Mouse (Mus musculus) kidney, adult 2 months (tissue): ENCODE measurements around the gene Psrc1. TPM values are rescaled to one million over a fixed set of nuclear protein-coding genes. Genes with fewer than 3 reads are reported as not detected.

Experiments
- DNase-seq: peaks from one replicate; pipeline ENCODE4 v3.0.0; 2021
- H3K27ac ChIP-seq: fragments of 200-500 bp; 2 replicates; pipeline ENCODE4 v1.5.1; 2012; ENCODE audit warnings: low read depth, low read length, control low read depth, inconsistent platforms; ENCODE audit not compliant: insufficient read depth
- H3K27me3 ChIP-seq: fragments of 200-500 bp; replicated peaks from 2 replicates; pipeline ENCODE4 v1.6.1; 2012; ENCODE audit warnings: mild to moderate bottlenecking, moderate library complexity, low read length, inconsistent platforms; ENCODE audit not compliant: control insufficient read depth, insufficient read depth
- H3K36me3 ChIP-seq: fragments of 200-500 bp; 2 replicates; pipeline ENCODE4 v1.6.1; 2012; ENCODE audit warnings: mild to moderate bottlenecking, moderate library complexity, low read length, inconsistent platforms; ENCODE audit not compliant: control insufficient read depth, insufficient read depth
- H3K4me1 ChIP-seq: fragments of 200-500 bp; 2 replicates; pipeline ENCODE4 v1.6.1; 2011; ENCODE audit warnings: low read length; ENCODE audit not compliant: control insufficient read depth, insufficient read depth
- H3K4me3 ChIP-seq: fragments of 200-500 bp; 2 replicates; pipeline ENCODE4 v1.5.1; 2011; ENCODE audit warnings: mild to moderate bottlenecking, low read depth, low read length, control low read depth; ENCODE audit not compliant: insufficient read depth
- CTCF ChIP-seq: fragments of 200-500 bp; conservative IDR thresholded peaks from 2 replicates; pipeline ENCODE4 v1.5.1; 2011; ENCODE audit warnings: low read depth, mild to moderate bottlenecking, control low read depth, low read length, moderate library complexity, mixed read lengths; ENCODE audit not compliant: insufficient read depth, insufficient read length
- POLR2A ChIP-seq: fragments of 200-500 bp; IDR thresholded peaks from one replicate; pipeline ENCODE4 v1.6.1; 2011; ENCODE audit warnings: low read depth, low read length, control low read depth
- WGBS: fragments of 180-500 bp; shearing (Covaris S2); methylation state at CpG from one replicate; pipeline ENCODE4 v1.1.7; 2018; 5-methylcytosine and 5-hydroxymethylcytosine counted together
- polyA plus RNA-seq: library from polyadenylated mRNA; depleted of rRNA; stranded (reverse); fragments of >200 nt; gene quantifications from 2 replicates; pipeline ENCODE4 v1.2.3, GENCODE M21; 2012; rRNA removed

Psrc1 gene
- polyA plus RNA-seq: 1.6 and 1.7 TPM in 2 replicates

GRCm38 (mm10) chr3:108383485-108384354, at the start of gene Psrc1:
Gene Psrc1 (plus strand): TSS chr3:108383839.
- peak within 1 kb of the TSS; percentile 63 for H3K4me3 ChIP-seq
- H3K27ac ChIP-seq: no peak within 1 kb of the TSS
- no peaks in the 10 kb centered on the region for H3K27me3 ChIP-seq
- H3K36me3 ChIP-seq: no peaks in the 10 kb centered on the region
- peaks cover 3% of the 10 kb centered on the region; the same call in 1 of the 2 replicates for H3K4me1 ChIP-seq
- peak; percentile 94 for DNase-seq
- 3% methylated on average over 44 of the region's 44 CpGs for WGBS
- no peak for TF ChIP-seq CTCF
- no peak for TF ChIP-seq POLR2A

- no peak for DNase-seq
- WGBS: 97% methylated on average over 5 of the region's 5 CpGs
- Histone ChIP-seq H3K36me3 (no peaks in the 10 kb centered on the region; the same call in 1 of the 2 replicates), H3K4me1 (no peaks in the 10 kb centered on the region), H3K27ac (no peak overlapping the region), H3K27me3 (no peaks in the 10 kb centered on the region), H3K4me3 (no peak overlapping the region)
- TF ChIP-seq CTCF (no peak), POLR2A (no peak)
Measured at GRCm38 (mm10) chr3:108336878-108337277, 46.8 kb upstream of the Psrc1 start.

- no peaks in the 10 kb centered on the region; the same call in 1 of the 2 replicates for H3K36me3 ChIP-seq
- H3K4me3 ChIP-seq: no peak overlapping the region
- no peaks in the 10 kb centered on the region for H3K27me3 ChIP-seq
- H3K4me1 ChIP-seq: no peaks in the 10 kb centered on the region
- no peak overlapping the region for H3K27ac ChIP-seq
- 77% methylated on average over 2 of the region's 2 CpGs for WGBS
- no peak for DNase-seq
- TF ChIP-seq CTCF: no peak
- TF ChIP-seq POLR2A: no peak
Measured at GRCm38 (mm10) chr3:108341040-108341439, 42.6 kb upstream of the Psrc1 start.

- Histone ChIP-seq H3K27ac (no peak overlapping the region), H3K27me3 (no peaks in the 10 kb centered on the region), H3K36me3 (no peaks in the 10 kb centered on the region; the same call in 1 of the 2 replicates), H3K4me3 (no peak overlapping the region), H3K4me1 (no peaks in the 10 kb centered on the region)
- TF ChIP-seq CTCF (no peak), POLR2A (no peak)
- WGBS: 83% methylated on average over 7 of the region's 7 CpGs
- no peak for DNase-seq
Measured at GRCm38 (mm10) chr3:108342185-108342584, 41.5 kb upstream of the Psrc1 start.

- TF ChIP-seq POLR2A (no peak), CTCF (no peak)
- H3K36me3 ChIP-seq: no peaks in the 10 kb centered on the region; the same call in 1 of the 2 replicates
- no peak for DNase-seq
Measured at GRCm38 (mm10) chr3:108345855-108346254, 37.8 kb upstream of the Psrc1 start.

GRCm38 (mm10) chr3:108348376-108348775, 35.3 kb upstream of the Psrc1 start:
- no peak for DNase-seq
- TF ChIP-seq CTCF (no peak), POLR2A (no peak)
- no peaks in the 10 kb centered on the region; the same call in 1 of the 2 replicates for H3K36me3 ChIP-seq
- no peak overlapping the region for H3K4me3 ChIP-seq
- H3K4me1 ChIP-seq: no peaks in the 10 kb centered on the region
- 80% methylated on average over 9 of the region's 9 CpGs for WGBS
- H3K27me3 ChIP-seq: no peaks in the 10 kb centered on the region
- no peak overlapping the region for H3K27ac ChIP-seq

More at GRCm38 (mm10) chr3:108345855-108346254, 37.8 kb upstream of the Psrc1 start:
- no peaks in the 10 kb centered on the region for H3K27me3 ChIP-seq
- no peak overlapping the region for H3K4me3 ChIP-seq
- H3K27ac ChIP-seq: no peak overlapping the region
- H3K4me1 ChIP-seq: no peaks in the 10 kb centered on the region
- 76% methylated on average over 7 of the region's 7 CpGs for WGBS

GRCm38 (mm10) chr3:108355245-108355644, 28.4 kb upstream of the Psrc1 start:
- Histone ChIP-seq H3K4me1 (no peaks in the 10 kb centered on the region), H3K27me3 (no peaks in the 10 kb centered on the region), H3K4me3 (no peak overlapping the region), H3K27ac (no peak overlapping the region), H3K36me3 (no peaks in the 10 kb centered on the region)
- WGBS: 96% methylated on average over 3 of the region's 3 CpGs
- no peak for DNase-seq
- no peak for TF ChIP-seq CTCF
- no peak for TF ChIP-seq POLR2A

- Histone ChIP-seq H3K36me3 (no peaks in the 10 kb centered on the region), H3K4me1 (no peaks in the 10 kb centered on the region), H3K4me3 (no peak overlapping the region), H3K27ac (no peak overlapping the region), H3K27me3 (no peaks in the 10 kb centered on the region)
- no peak for TF ChIP-seq CTCF
- no peak for TF ChIP-seq POLR2A
- WGBS: 79% methylated on average over 10 of the region's 10 CpGs
- no peak for DNase-seq
Measured at GRCm38 (mm10) chr3:108357051-108357450, 26.6 kb upstream of the Psrc1 start.
